8 mouse cellular contexts compared by ENCODE assay signal in the genomic region with DNA sequence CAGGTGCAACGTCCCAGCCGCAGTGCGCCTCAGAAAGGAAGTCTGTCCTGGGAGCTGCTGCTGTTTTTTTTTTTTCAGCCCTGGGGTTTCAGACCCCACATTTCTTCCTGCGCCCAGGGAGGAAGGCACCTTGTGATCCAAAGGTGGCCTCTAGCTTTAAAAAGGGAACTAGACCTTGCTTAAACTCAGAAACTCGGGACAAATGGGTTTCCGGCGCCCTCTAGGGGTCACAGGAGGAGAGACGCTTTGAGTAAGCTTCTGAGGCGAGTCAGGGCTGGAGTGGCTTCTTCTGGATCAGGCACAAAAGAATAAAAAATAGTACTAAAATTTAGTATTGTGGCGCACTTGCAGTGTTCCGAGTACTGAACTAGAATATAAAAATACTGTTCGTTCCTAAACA. TPM values are rescaled to one million over a fixed set of nuclear protein-coding genes. Genes with fewer than 3 reads are reported as not detected.
DNase-seq lines count a peak whose midpoint lies in the region; ATAC-seq and TF ChIP-seq lines count a peak whose summit lies in the region.

No protein-coding gene starts in this region.

- H3K36me3 ChIP-seq in embryonic facial prominence, embryonic 11.5 days (replicated peaks; ENCODE audit: control insufficient read depth, insufficient read depth, low read depth, low read length): no peaks in the 10 kb centered on the region
- no peaks in the 10 kb centered on the region for H3K36me3 ChIP-seq in midbrain, postnatal 0 days (ENCODE audit: insufficient read depth, low read length)

- H3K27ac ChIP-seq in embryonic facial prominence, embryonic 11.5 days (replicated peaks; ENCODE audit: low read depth, low read length): no peak overlapping the region
- H3K27ac ChIP-seq in midbrain, postnatal 0 days (ENCODE audit: low read depth, low read length): no peak overlapping the region

- peaks cover 94% of the 10 kb centered on the region for H3K27me3 ChIP-seq in embryonic facial prominence, embryonic 11.5 days (ENCODE audit: control insufficient read depth, insufficient read depth, low read length)
- H3K27me3 ChIP-seq in midbrain, postnatal 0 days (ENCODE audit: insufficient read depth, low read length): peaks cover 93% of the 10 kb centered on the region

- ATAC-seq in embryonic facial prominence, embryonic 11.5 days (replicated peaks; ENCODE audit: insufficient number of reproducible peaks, low FRiP score, low TSS enrichment, low read depth): no peak
- no peak for ATAC-seq in midbrain, postnatal 0 days (ENCODE audit: low FRiP score)

- no peak overlapping the region for H3K4me2 ChIP-seq in embryonic facial prominence, embryonic 11.5 days (ENCODE audit: low read depth, low read length)
- H3K4me2 ChIP-seq in midbrain, postnatal 0 days (ENCODE audit: low read depth, low read length, poor library complexity, severe bottlenecking): no peak overlapping the region

- H3K9me3 ChIP-seq in embryonic facial prominence, embryonic 11.5 days (replicated peaks; ENCODE audit: control insufficient read depth, low read length): no peaks in the 10 kb centered on the region
- H3K9me3 ChIP-seq in midbrain, postnatal 0 days (ENCODE audit: low read length): no peaks in the 10 kb centered on the region

- peak; percentile 89 for TF ChIP-seq CTCF in midbrain, postnatal 0 days (IDR thresholded peaks at IDR 0.05)

- no peak overlapping the region for H3K9ac ChIP-seq in embryonic facial prominence, embryonic 11.5 days (replicated peaks; ENCODE audit: low read length)
- H3K9ac ChIP-seq in midbrain, postnatal 0 days (replicated peaks; ENCODE audit: low read length, poor library complexity, severe bottlenecking): no peak overlapping the region

- H3K4me3 ChIP-seq in embryonic facial prominence, embryonic 11.5 days (ENCODE audit: low read depth, low read length): no peak overlapping the region
- H3K4me3 ChIP-seq in midbrain, postnatal 0 days (ENCODE audit: low read depth, low read length): no peak overlapping the region

- WGBS in embryonic facial prominence, embryonic 11.5 days: under 1% methylated on average over 12 of the region's 12 CpGs
- 2% methylated on average over 12 of the region's 12 CpGs for WGBS in midbrain, postnatal 0 days

- peak; percentile 62 for DNase-seq in ovary, postnatal 14 days (ENCODE audit: low spot score)
- no peak for DNase-seq in ovary, adult 18-20 months (ENCODE audit: low spot score)
- DNase-seq in adrenal gland, postnatal 25 days: peak; percentile 69
- DNase-seq in embryonic facial prominence, embryonic 11.5 days (ENCODE audit: low spot score): peak; percentile 83
- DNase-seq in heart, postnatal 10 days: peak; percentile 75 to 85
- DNase-seq in left cerebral cortex, postnatal 14 days (ENCODE audit: low spot score in 2 of 2): peak; percentile 60 to 76
- DNase-seq in midbrain, postnatal 0 days (ENCODE audit: low spot score): peak; percentile 76
- peak; percentile 50 for DNase-seq in thymus, postnatal 14 days

- no peaks in the 10 kb centered on the region for H3K4me1 ChIP-seq in embryonic facial prominence, embryonic 11.5 days (ENCODE audit: control insufficient read depth, insufficient read depth, low read length)
- no peaks in the 10 kb centered on the region for H3K4me1 ChIP-seq in midbrain, postnatal 0 days (ENCODE audit: insufficient read depth, low read length)

- intact Hi-C loops in heart, postnatal 10 days (cut with DNase I): loop anchor here (1.0 to 2.0 kb wide), 2 partner anchors 44 to 82 kb away; no protein-coding TSS in a partner anchor
- intact Hi-C loops in left cerebral cortex, postnatal 14 days (cut with DNase I): loop anchor here (2.0 kb wide), 2 partner anchors 44 to 86 kb away; partner anchors contain the start of gene Kazald1

RNA-seq across cellular contexts. Expression of gene Tlx1, which starts 10.6 kb away (rescaled TPM):
- total RNA-seq in adrenal gland, postnatal 25 days (2021): not detected in 2 replicates
- 1.8 and 2.0 TPM in 2 replicates for polyA plus RNA-seq in embryonic facial prominence, embryonic 11.5 days (2014; fragmentation: Nextera tagmentation; extraction: Ambion mirVana)
- under 1 TPM; 0.27 to 0.48 TPM for total RNA-seq in heart, postnatal 10 days (2021)
- total RNA-seq in left cerebral cortex, postnatal 14 days (2021): not detected
- not detected in 2 replicates for total RNA-seq in midbrain, postnatal 0 days (2014; rRNA removed)
- not detected in 2 replicates for polyA plus RNA-seq in midbrain, postnatal 0 days (2015; fragmentation: Nextera tagmentation; extraction: Ambion mirVana)
